In genomic region chr2:117623955-117624354, GRCm38 (mm10) we compare ENCODE assay signal across 8 mouse cellular contexts.
DNase-seq lines count a peak whose midpoint lies in the region; ATAC-seq and TF ChIP-seq lines count a peak whose summit lies in the region.

No protein-coding gene starts in this region.

- TF ChIP-seq RAD21 in CH12.LX (IDR thresholded peaks at IDR 0.05; ENCODE audit: low read depth, low read length) = peak; percentile 37

- peak; percentile 56 for DNase-seq in CH12.LX (ENCODE audit: extremely low read depth)
- DNase-seq in lung, postnatal 0 days (ENCODE audit: low spot score) = peak; percentile 49
- no peak for DNase-seq in frontal cortex, postnatal 14 days (ENCODE audit: low spot score in 2 of 2)
- no peak for DNase-seq in cerebellum, adult 11-12 months
- no peak for DNase-seq in frontal cortex, postnatal 10 days (ENCODE audit: low spot score in 2 of 2)

- H3K4me2 ChIP-seq in intestine, postnatal 0 days (replicated peaks; ENCODE audit: low read depth) = no peak overlapping the region
- no peak overlapping the region for H3K4me2 ChIP-seq in intestine, embryonic 15.5 days (replicated peaks)
- H3K4me2 ChIP-seq in CH12.LX (ENCODE audit: insufficient read depth, low read depth, poor library complexity, severe bottlenecking) = no peak overlapping the region
- no peak overlapping the region for H3K4me2 ChIP-seq in lung, postnatal 0 days (replicated peaks; ENCODE audit: low read depth, low read length)

- no peak for TF ChIP-seq EP300 in CH12.LX (IDR thresholded peaks at IDR 0.05; ENCODE audit: low read length)
- TF ChIP-seq EP300 in lung, postnatal 0 days (IDR thresholded peaks at IDR 0.05) = 0 out of 2 replicates have a peak, but pooled peaks have one; percentile 24

- dilution Hi-C loops in CH12.LX (cut with MboI; ENCODE audit: extremely low pct_ligation_motif_present, extremely low pct_unique_long_range_greater_than_20kb, low sequenced_read_pairs) = no loop called here

- H3K27me3 ChIP-seq in intestine, postnatal 0 days (replicated peaks; ENCODE audit: control insufficient read depth, insufficient read depth, low read length) = no peaks in the 10 kb centered on the region
- no peaks in the 10 kb centered on the region for H3K27me3 ChIP-seq in intestine, embryonic 15.5 days (replicated peaks)
- no peaks in the 10 kb centered on the region for H3K27me3 ChIP-seq in CH12.LX (replicated peaks)
- no peaks in the 10 kb centered on the region for H3K27me3 ChIP-seq in lung, postnatal 0 days (replicated peaks; ENCODE audit: insufficient read depth, low read length)

- WGBS in intestine, postnatal 0 days = 38% methylated on average over 3 of the region's 3 CpGs
- WGBS in intestine, embryonic 15.5 days = 43% methylated on average over 3 of the region's 3 CpGs
- WGBS in lung, postnatal 0 days = 33% methylated on average over 3 of the region's 3 CpGs

- H3K36me3 ChIP-seq in intestine, postnatal 0 days (ENCODE audit: control insufficient read depth, insufficient read depth) = no peaks in the 10 kb centered on the region
- H3K36me3 ChIP-seq in intestine, embryonic 15.5 days = no peaks in the 10 kb centered on the region
- H3K36me3 ChIP-seq in CH12.LX (replicated peaks in 1 of 2; ENCODE audit: control insufficient read depth in 1 of 2, insufficient read depth in 1 of 2, low read length in 1 of 2) = no peaks in the 10 kb centered on the region
- H3K36me3 ChIP-seq in lung, postnatal 0 days (ENCODE audit: insufficient read depth, low read length) = no peaks in the 10 kb centered on the region

- in situ Hi-C loops in CH12.LX (cut with MboI; ENCODE audit: low pct_ligation_motif_present, low pct_unique_long_range_greater_than_20kb, low sequenced_read_pairs) = no loop called here

- H3K4me1 ChIP-seq in intestine, postnatal 0 days (replicated peaks; ENCODE audit: control insufficient read depth, insufficient read depth, low read length) = no peaks in the 10 kb centered on the region
- H3K4me1 ChIP-seq in intestine, embryonic 15.5 days (replicated peaks) = no peaks in the 10 kb centered on the region
- no peaks in the 10 kb centered on the region for H3K4me1 ChIP-seq in CH12.LX (ENCODE audit: control insufficient read depth in 1 of 2, insufficient read depth in 2 of 2)
- no peaks in the 10 kb centered on the region for H3K4me1 ChIP-seq in lung, postnatal 0 days (ENCODE audit: insufficient read depth, low read depth, low read length)

- H3K79me2 ChIP-seq in CH12.LX (replicated peaks; ENCODE audit: control insufficient read depth, extremely low read depth, insufficient read depth, poor library complexity, severe bottlenecking) = no peaks in the 10 kb centered on the region

- no peak for ATAC-seq in intestine, postnatal 0 days
- ATAC-seq in intestine, embryonic 15.5 days = no peak
- peak; percentile 36 for ATAC-seq in activated CD4-positive, CD25-positive, alpha-beta regulatory T cell, adult 4 months
- ATAC-seq in lung, postnatal 0 days = no peak

- TF ChIP-seq CTCF in intestine, postnatal 0 days (IDR thresholded peaks at IDR 0.05; ENCODE audit: low read depth) = peak; percentile 79
- peak; percentile 73 to 82 for TF ChIP-seq CTCF in CH12.LX (conservative IDR thresholded peaks at IDR 0.05 in 1 of 2, IDR thresholded peaks at IDR 0.05 in 1 of 2; ENCODE audit: low read depth in 2 of 2, low read length in 2 of 2)
- peak; percentile 81 for TF ChIP-seq CTCF in lung, postnatal 0 days (IDR thresholded peaks at IDR 0.05)

- no peaks in the 10 kb centered on the region for H3K9me3 ChIP-seq in intestine, postnatal 0 days (ENCODE audit: control insufficient read depth)
- no peaks in the 10 kb centered on the region for H3K9me3 ChIP-seq in intestine, embryonic 15.5 days
- H3K9me3 ChIP-seq in CH12.LX (replicated peaks; ENCODE audit: low read length) = no peaks in the 10 kb centered on the region
- H3K9me3 ChIP-seq in lung, postnatal 0 days (ENCODE audit: low read length) = no peaks in the 10 kb centered on the region

- H3K27ac ChIP-seq in intestine, postnatal 0 days (ENCODE audit: low read depth, low read length) = no peak overlapping the region
- H3K27ac ChIP-seq in intestine, embryonic 15.5 days = no peak overlapping the region
- H3K27ac ChIP-seq in CH12.LX (ENCODE audit: insufficient read depth, low read depth) = no peak overlapping the region
- no peak overlapping the region for H3K27ac ChIP-seq in lung, postnatal 0 days (ENCODE audit: low read length)

- no peak overlapping the region for H3K9ac ChIP-seq in intestine, postnatal 0 days (ENCODE audit: low read depth, low read length)
- H3K9ac ChIP-seq in intestine, embryonic 15.5 days = no peak overlapping the region
- H3K9ac ChIP-seq in CH12.LX (ENCODE audit: insufficient read depth, low read depth) = no peak overlapping the region
- no peak overlapping the region for H3K9ac ChIP-seq in lung, postnatal 0 days (replicated peaks; ENCODE audit: low read depth)

- TF ChIP-seq POLR2A in CH12.LX (IDR thresholded peaks at IDR 0.05; ENCODE audit: low read depth, low read length) = no peak

- no peak overlapping the region for H3K4me3 ChIP-seq in intestine, postnatal 0 days (ENCODE audit: low read depth, low read length)
- H3K4me3 ChIP-seq in intestine, embryonic 15.5 days (replicated peaks) = no peak overlapping the region
- no peak overlapping the region for H3K4me3 ChIP-seq in CH12.LX (replicated peaks in 1 of 3; ENCODE audit: low read depth in 2 of 3, low read length in 2 of 3, poor library complexity in 1 of 3)
- H3K4me3 ChIP-seq in lung, postnatal 0 days (ENCODE audit: low read depth, low read length) = no peak overlapping the region

TF ChIP-seq in CH12.LX, 34 proteins besides CTCF, POLR2A, EP300 and RAD21:
- TF ChIP-seq UBTF (IDR thresholded peaks at IDR 0.05; ENCODE audit: low read depth, low read length) = no peak
- peak; percentile 60 for TF ChIP-seq SMC3 (IDR thresholded peaks at IDR 0.05; ENCODE audit: low read depth, low read length)
- TF ChIP-seq RCOR1 (conservative IDR thresholded peaks at IDR 0.05; ENCODE audit: low read depth, low read length) = no peak

Comparison
In these comparisons a context has a peak if more than half of its experiments do, and no peak if none do; other contexts are left out.
1. DNase-seq: peak in CH12.LX (single experiment) and lung, postnatal 0 days (single experiment); none in frontal cortex, postnatal 14 days (0 of 2), cerebellum, adult 11-12 months (single experiment) and frontal cortex, postnatal 10 days (0 of 2).
2. Peak in every context shown above with its lines, with median percentiles within 50 percentile points of each other: CTCF ChIP-seq.